Mouse (Mus musculus): ENCODE data around the gene Tmem132a.

Tmem132a gene

GRCm38 (mm10) chr19:10869886-10870527 is at the start of gene Tmem132a:
Gene Tmem132a, minus strand, starts transcription at chr19:10869940.
- DNase-seq (ENCODE audit: low spot score in 2 of 2): no peak

DNA sequence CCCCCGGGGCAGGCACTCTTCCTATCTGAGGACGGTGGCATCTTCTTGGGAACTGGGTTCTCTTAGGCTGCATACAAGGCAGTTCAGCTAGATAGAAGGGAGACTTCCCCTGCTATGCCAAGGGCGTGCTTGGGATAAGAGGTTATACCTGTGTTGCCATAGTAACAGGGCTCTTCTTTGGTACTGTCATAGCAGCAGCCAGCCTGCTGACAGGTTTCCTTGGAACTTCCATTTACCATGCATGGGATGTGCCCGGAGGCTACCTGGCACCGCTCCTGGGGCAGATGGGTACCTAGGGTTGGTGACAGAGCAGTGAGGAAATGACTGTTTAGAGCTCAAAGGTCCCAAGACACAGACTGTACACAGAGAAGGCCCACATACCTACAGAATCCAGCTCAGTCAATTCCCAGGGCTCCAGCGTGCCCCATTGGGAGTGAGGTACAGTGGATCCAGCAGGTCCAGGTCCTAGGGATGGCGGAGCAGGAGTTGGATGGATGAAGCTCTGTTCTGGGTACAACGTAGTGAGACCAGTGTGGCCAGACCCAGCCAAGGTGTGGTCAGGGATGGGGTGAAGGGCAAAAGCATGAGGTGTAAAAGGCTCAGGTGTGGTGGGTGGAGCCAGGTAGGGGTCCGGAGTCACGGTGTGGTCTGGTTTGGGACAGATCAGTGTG is 48.7 kb upstream of the Tmem132a start:
- DNase-seq (ENCODE audit: low spot score in 2 of 2): no peak

GRCm38 (mm10) chr19:10916506-10916905 is 46.8 kb upstream of the Tmem132a start:
- no peak for DNase-seq (ENCODE audit: low spot score in 2 of 2)

GRCm38 (mm10) chr19:10914870-10915269 is 45.1 kb upstream of the Tmem132a start:
- DNase-seq (ENCODE audit: low spot score in 2 of 2): no peak

DNA sequence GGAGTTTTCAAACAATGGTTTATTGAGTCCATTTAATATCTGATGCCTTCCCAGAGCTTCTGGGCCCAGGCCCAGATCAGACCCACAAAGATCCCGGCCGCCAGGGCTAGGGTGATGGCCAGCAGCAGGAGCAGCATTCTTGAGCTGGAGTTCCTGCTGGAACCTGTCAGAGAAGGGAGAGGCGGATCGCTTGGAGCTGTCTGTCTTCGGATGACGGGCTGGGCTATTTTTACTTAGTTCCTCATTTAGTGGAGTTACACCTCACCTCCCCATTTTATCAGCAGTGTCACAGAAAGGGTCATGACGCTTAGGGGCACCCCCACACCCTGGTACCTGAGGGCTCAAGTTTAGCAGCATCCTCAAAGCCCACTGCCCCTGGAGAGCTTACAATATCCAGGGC is 44.6 kb upstream of the Tmem132a start:
- DNase-seq (ENCODE audit: low spot score in 2 of 2): no peak

- DNase-seq (ENCODE audit: low spot score in 2 of 2): no peak
Measured at GRCm38 (mm10) chr19:10909087-10909721, 39.5 kb upstream of the Tmem132a start.

DNA sequence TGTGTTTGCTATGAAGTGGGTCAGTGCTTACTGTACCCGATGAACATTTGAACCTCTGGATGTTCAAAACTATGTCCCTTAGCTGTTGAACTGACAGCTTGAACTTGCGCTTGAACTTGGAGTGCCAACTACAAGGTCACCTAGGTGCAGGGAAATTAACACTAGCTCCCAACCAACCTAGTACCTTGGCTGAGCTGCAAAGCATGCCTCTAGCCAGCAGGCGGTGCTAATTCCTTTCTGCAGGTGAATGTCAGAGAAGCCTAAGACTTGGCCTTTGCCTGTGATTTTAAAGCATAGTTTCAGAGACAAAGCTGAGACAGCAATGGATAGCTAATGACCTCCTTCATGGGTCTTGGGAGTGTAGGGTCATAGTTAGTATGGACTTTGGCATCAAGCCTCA is 38.2 kb upstream of the Tmem132a start:
- DNase-seq (ENCODE audit: low spot score in 2 of 2): peak in 1 of 2 experiments; percentile 70

DNA sequence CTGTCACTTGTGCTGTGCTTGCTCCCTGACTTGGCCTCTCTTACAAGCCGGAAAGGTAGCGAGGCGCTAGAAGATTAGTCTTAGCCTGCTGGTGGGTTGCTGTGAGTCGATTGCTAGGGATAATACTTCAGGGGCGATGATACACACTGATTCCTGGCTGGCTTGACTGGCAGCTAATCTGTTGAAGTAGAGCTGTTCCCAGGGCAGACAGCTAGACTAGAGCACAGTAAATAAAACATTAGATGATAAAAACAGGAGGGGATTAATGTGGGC is 35.9 kb upstream of the Tmem132a start:
- DNase-seq (ENCODE audit: low spot score in 2 of 2): no peak

DNA sequence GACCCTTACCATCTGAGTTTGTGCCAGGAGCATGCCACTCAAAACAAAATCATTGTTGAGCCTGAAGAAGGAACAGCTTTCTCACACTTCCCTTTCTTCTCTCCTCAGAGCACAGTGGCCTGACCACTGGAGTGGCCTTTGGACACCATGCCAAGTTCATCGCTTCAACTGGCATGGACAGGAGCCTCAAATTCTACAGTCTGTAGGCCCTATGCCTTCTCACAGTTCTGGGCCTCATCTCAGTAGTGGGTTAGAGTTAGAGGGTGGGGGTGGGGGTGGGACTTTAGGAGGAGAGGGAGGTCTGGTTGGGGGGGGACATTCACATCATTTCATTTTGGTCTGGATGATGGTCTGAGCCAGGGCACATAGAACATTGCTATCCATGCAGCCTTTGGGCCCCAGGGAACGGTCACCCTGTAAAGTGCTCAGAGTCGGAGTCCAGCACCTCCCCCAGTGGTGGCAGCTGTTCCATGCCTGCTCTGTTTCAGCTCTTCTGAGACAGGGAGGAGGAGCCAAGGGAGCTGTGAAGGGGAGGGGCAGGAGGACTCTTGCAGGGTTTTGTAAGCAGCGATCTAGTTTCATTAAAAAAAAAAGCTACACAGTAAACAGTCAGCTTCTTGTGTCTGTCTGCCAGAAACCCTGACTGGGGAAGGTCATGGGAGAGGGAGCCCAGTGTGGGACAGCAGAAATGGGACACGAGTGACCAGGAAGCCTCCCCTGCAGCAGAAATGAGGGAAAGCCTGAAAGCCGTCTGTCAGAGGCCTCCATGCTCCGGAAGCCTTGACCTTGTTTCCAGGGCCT is 35.4 kb upstream of the Tmem132a start:
- DNase-seq (ENCODE audit: low spot score in 2 of 2): peak in 1 of 2 experiments; percentile 59

GRCm38 (mm10) chr19:10904512-10904911 is 34.8 kb upstream of the Tmem132a start:
- no peak for DNase-seq (ENCODE audit: low spot score in 2 of 2)

GRCm38 (mm10) chr19:10901046-10901445 is 31.3 kb upstream of the Tmem132a start:
- DNase-seq (ENCODE audit: low spot score in 2 of 2): no peak

GRCm38 (mm10) chr19:10900315-10900714 is 30.6 kb upstream of the Tmem132a start:
- DNase-seq (ENCODE audit: low spot score in 2 of 2): no peak

DNA sequence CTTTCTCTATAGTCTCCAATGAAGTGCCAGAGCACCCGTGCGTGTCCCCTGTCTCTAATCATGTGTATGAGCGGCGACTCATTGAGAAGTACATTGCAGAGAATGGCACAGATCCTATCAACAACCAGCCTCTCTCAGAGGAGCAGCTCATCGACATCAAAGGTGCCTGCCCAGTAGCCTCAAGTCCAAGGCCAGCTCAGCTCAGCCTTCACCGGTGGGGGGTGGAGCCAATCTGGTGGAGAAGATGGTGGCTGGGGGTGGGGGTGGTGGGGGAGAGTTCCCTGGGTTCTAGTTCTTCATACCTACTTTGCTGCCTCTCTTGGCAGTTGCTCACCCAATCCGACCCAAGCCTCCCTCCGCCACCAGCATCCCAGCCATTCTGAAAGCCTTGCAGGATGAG is 27.8 kb upstream of the Tmem132a start:
- no peak for DNase-seq (ENCODE audit: low spot score in 2 of 2)

- DNase-seq (ENCODE audit: low spot score in 2 of 2): no peak
Measured at GRCm38 (mm10) chr19:10896849-10897248, 27.1 kb upstream of the Tmem132a start.

DNA sequence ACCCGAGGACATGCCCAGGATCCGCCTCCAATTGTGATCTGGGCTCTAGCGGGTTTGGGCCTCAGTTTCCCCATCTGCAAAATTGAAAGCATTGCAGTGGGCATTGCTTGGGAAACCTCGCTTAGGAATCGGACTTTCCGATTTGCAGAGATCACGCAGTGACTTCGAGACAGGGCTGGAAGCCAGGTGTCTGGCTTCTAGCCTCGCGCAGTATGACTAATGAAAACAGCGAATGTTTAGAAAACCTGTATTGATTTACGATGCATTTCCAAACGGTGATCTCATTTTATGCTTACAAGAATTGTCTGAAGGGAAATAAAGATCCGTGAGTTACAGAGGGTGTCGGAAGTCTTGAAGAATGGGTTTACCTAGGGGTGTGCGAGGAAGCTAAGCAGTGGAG is 26.0 kb upstream of the Tmem132a start:
- DNase-seq (ENCODE audit: low spot score in 2 of 2): peak in 1 of 2 experiments; percentile 32

- peak; percentile 93 to 98 for DNase-seq (ENCODE audit: low spot score in 2 of 2)
Measured at GRCm38 (mm10) chr19:10895016-10895528, 25.3 kb upstream of the Tmem132a start, which contains the start of gene Prpf19. Gene Prpf19, plus strand, starts transcription at chr19:10895231.

DNA sequence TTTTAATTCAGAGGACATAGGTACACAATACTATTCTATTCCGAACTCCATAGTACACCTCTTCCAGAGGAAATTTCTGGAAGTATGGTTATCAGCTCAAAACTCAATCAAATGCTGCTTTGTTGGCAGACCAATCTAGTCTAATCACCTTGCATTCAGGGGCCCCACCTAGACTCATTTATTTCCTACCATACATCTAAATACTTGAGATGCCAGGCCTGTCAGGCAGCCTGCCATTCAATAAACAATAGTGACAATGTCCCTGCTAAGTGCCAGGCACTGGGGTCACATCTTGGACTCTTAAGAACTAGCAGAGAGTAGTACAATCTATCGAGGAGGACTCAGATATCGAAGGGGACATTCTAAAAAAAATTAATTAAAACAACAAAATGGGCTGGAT is 22.5 kb upstream of the Tmem132a start:
- no peak for DNase-seq (ENCODE audit: low spot score in 2 of 2)

DNA sequence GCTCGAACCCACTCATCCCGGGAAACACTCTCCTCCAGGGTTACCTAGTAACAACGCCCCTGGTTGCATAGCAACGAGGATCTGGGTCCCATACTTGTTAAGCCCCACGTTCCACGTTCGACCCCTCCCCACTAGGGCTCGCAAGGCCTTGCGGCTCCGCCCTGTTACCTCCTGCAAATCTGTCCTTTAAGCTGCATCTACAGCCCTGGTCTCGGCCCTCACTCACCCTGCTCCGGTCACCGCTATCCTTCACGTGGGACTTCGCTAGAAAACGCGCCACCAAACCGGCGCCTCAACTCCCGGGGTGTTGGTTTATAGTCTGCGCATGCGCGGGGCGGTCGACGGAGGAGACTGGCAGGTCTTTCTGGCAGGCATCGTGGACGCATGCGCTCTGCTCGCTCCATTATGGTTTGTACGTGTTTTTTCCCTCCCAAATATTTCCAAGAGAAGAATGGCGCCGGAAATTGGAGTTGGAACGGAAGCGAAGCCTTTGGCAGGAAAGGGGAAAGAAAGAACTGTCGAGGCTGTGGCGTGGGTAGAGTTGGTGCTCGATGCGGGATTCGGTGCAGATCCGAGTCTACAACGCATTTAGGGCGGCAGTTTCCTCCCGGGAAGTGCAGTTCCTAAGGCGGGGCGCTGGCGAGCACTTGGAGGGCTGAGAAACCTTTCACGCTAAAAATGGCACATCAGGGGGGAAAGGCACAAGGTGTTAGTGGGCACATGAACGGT is 11.8 kb upstream of the Tmem132a start, which contains the start of gene Tmem109:
Tmem109 (minus strand) TSS at position 576 of the 729 bp plus-strand sequence.
- DNase-seq (ENCODE audit: low spot score in 2 of 2): peak; percentile 87 to 94

DNA sequence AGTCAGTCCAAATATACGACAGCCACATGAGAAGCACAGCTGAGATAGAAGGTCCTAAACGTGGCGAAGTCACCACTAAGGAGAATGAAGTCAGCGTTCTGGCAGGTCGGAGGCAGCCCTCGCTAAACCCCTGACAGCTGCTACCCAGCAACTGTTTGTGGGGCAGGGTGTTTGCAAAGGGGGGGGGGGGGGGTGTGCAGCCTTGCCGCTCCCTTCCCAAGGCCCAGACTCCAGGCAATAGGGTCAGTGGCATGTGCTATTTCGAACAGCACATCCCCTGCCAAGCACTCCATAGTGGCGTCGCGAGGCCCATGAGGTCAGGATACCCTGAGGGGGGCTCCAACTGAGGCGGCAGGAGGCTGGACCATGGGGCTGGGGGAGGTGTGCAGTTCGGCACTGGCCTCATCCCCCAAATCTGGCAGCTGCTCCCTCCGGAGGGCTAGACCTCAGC is 11.3 kb upstream of the Tmem132a start:
- DNase-seq (ENCODE audit: low spot score in 2 of 2): no peak

DNA sequence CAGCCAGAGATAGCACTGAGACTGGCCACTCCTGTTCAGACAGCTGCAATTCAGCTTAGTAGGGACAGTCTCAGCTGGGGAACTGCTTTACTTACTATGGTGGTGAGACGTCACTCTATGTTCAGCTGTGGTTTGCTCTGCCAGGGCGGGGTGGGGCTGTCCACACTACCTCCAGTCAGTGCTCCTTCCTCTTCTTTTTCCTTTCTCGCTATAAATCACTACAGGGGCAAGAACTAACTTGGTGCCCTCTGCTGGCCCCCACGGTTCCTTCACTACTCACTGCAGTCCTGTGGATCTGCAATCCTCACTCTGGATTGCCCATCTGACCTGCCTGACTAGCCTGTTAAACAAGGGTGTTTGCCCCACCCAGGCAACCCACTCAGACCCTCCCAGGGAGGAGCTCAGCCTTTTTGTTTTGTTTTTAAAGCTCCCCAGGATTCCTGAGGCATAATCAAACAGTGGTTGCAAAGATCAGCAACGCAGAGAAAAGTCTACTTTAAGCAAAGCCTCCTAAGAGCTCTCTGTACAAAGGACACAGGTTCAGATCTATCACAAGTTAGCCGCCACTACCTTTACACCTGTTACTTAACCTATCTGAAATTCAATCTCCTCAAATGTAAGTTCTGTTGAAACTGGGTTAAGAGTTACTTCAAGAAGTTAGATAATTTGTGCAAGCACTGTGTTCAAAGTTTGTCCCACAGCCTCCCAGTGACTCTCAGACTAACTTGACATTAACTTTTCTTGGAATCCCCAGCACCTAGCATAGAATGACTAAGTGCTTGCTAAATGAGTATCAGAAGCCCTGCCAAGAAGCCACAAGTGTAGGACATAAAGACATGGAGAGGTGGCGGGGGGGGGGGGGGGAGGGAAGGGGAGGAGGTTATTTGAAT is 10.6 kb upstream of the Tmem132a start:
- peak in 1 of 2 experiments; percentile 50 for DNase-seq (ENCODE audit: low spot score in 2 of 2)
